Mouse (Mus musculus): ENCODE measurements at regions not wholly inside any gene's neighbourhood (a gene's known extent, or its start where the extent isn't known, plus 50 kb on each side); places are given as distances from the start of the nearest gene placed in this dataset.

GRCm38 (mm10) chr2:133430741-133431438, 121.1 kb upstream of the Bmp2 start:
- H3K4me2 ChIP-seq (replicated peaks), result no peak overlapping the region
- H3K9ac ChIP-seq, result no peak overlapping the region
- H3K9me3 ChIP-seq, result no peaks in the 10 kb centered on the region
- H3K36me3 ChIP-seq, result no peaks in the 10 kb centered on the region
- H3K27ac ChIP-seq, result no peak overlapping the region
- H3K4me3 ChIP-seq, result no peak overlapping the region
- H3K27me3 ChIP-seq, result no peaks in the 10 kb centered on the region
- H3K4me1 ChIP-seq, result no peaks in the 10 kb centered on the region; the same call in 1 of the 2 replicates
- no peak for ATAC-seq (ENCODE audit: low FRiP score, low read depth)
- WGBS, result 52% methylated on average over 4 of the region's 4 CpGs

GRCm38 (mm10) chr2:133432141-133432813, 119.7 kb upstream of the Bmp2 start:
- Histone ChIP-seq H3K27ac (no peak overlapping the region), H3K4me2 (replicated peaks) (no peak overlapping the region), H3K4me3 (no peak overlapping the region), H3K9me3 (no peaks in the 10 kb centered on the region), H3K27me3 (no peaks in the 10 kb centered on the region), H3K9ac (no peak overlapping the region), H3K36me3 (no peaks in the 10 kb centered on the region), H3K4me1 (peaks cover 3% of the 10 kb centered on the region)
- ATAC-seq (ENCODE audit: low FRiP score, low read depth), result no peak
- WGBS, result 81% methylated on average over 10 of the region's 10 CpGs

- Histone ChIP-seq H3K27me3 (no peaks in the 10 kb centered on the region), H3K4me1 (peaks cover 11% of the 10 kb centered on the region), H3K36me3 (no peaks in the 10 kb centered on the region), H3K27ac (peak overlapping the region; percentile 39; the same call in 1 of the 2 replicates), H3K9me3 (no peaks in the 10 kb centered on the region), H3K9ac (peak overlapping the region; percentile 36; the same call in 1 of the 2 replicates), H3K4me3 (peak overlapping the region; percentile 15), H3K4me2 (replicated peaks) (peak overlapping the region; percentile 47)
- 57% methylated on average over 22 of the region's 22 CpGs for WGBS
- peak; percentile 32; the same call in 1 of the 2 replicates for ATAC-seq (ENCODE audit: low FRiP score, low read depth)
Observed at GRCm38 (mm10) chr2:133436913-133437843, 114.8 kb upstream of the Bmp2 start.

GRCm38 (mm10) chr2:133438018-133438417, 113.9 kb upstream of the Bmp2 start:
- peaks cover 11% of the 10 kb centered on the region for H3K4me1 ChIP-seq
- no peak overlapping the region for H3K9ac ChIP-seq
- H3K27me3 ChIP-seq, result no peaks in the 10 kb centered on the region
- peak overlapping the region; percentile 39; the same call in 1 of the 2 replicates for H3K27ac ChIP-seq
- no peaks in the 10 kb centered on the region for H3K36me3 ChIP-seq
- peak overlapping the region; percentile 15; the same call in 1 of the 2 replicates for H3K4me3 ChIP-seq
- peak; percentile 48 for ATAC-seq (ENCODE audit: low FRiP score, low read depth)
- no peaks in the 10 kb centered on the region for H3K9me3 ChIP-seq
- peak overlapping the region; percentile 47 for H3K4me2 ChIP-seq (replicated peaks)
- WGBS, result 31% methylated on average over 4 of the region's 4 CpGs

GRCm38 (mm10) chr2:133443024-133443423, 108.9 kb upstream of the Bmp2 start:
- Histone ChIP-seq H3K27ac (no peak overlapping the region), H3K4me3 (no peak overlapping the region), H3K36me3 (no peaks in the 10 kb centered on the region), H3K9ac (no peak overlapping the region), H3K4me1 (peaks cover under 1% of the 10 kb centered on the region; the same call in 1 of the 2 replicates), H3K4me2 (replicated peaks) (no peak overlapping the region), H3K27me3 (no peaks in the 10 kb centered on the region), H3K9me3 (no peaks in the 10 kb centered on the region)
- ATAC-seq (ENCODE audit: low FRiP score, low read depth), result no peak
- WGBS, result 87% methylated on average over 4 of the region's 4 CpGs

- Histone ChIP-seq H3K4me1 (no peaks in the 10 kb centered on the region), H3K36me3 (no peaks in the 10 kb centered on the region), H3K9ac (no peak overlapping the region), H3K9me3 (no peaks in the 10 kb centered on the region), H3K27me3 (no peaks in the 10 kb centered on the region), H3K4me2 (replicated peaks) (no peak overlapping the region), H3K4me3 (no peak overlapping the region), H3K27ac (no peak overlapping the region)
- WGBS, result 60% methylated on average over 2 of the region's 2 CpGs
- ATAC-seq (ENCODE audit: low FRiP score, low read depth), result no peak
Observed at GRCm38 (mm10) chr2:133443490-133443889, 108.5 kb upstream of the Bmp2 start.

GRCm38 (mm10) chr2:133452947-133453346, 99.0 kb upstream of the Bmp2 start:
- WGBS, result 85% methylated on average over 6 of the region's 6 CpGs
- H3K27ac ChIP-seq, result no peak overlapping the region
- no peak for ATAC-seq (ENCODE audit: low FRiP score, low read depth)
- no peaks in the 10 kb centered on the region for H3K4me1 ChIP-seq
- no peak overlapping the region for H3K4me2 ChIP-seq (replicated peaks)
- no peaks in the 10 kb centered on the region for H3K36me3 ChIP-seq
- no peaks in the 10 kb centered on the region for H3K27me3 ChIP-seq
- H3K4me3 ChIP-seq, result no peak overlapping the region
- H3K9ac ChIP-seq, result no peak overlapping the region
- H3K9me3 ChIP-seq, result no peaks in the 10 kb centered on the region

- no peak overlapping the region for H3K4me3 ChIP-seq
- H3K27ac ChIP-seq, result no peak overlapping the region
- no peaks in the 10 kb centered on the region for H3K4me1 ChIP-seq
- no peaks in the 10 kb centered on the region for H3K9me3 ChIP-seq
- ATAC-seq (ENCODE audit: low FRiP score, low read depth), result no peak
- WGBS, result 70% methylated on average over 7 of the region's 7 CpGs
- no peak overlapping the region for H3K4me2 ChIP-seq (replicated peaks)
- H3K36me3 ChIP-seq, result no peaks in the 10 kb centered on the region
- H3K27me3 ChIP-seq, result no peaks in the 10 kb centered on the region
- no peak overlapping the region for H3K9ac ChIP-seq
Observed at GRCm38 (mm10) chr2:133455484-133456170, 96.3 kb upstream of the Bmp2 start.

GRCm38 (mm10) chr2:133456785-133457184, 95.2 kb upstream of the Bmp2 start:
- ATAC-seq (ENCODE audit: low FRiP score, low read depth), result no peak
- Histone ChIP-seq H3K36me3 (no peaks in the 10 kb centered on the region), H3K27ac (no peak overlapping the region), H3K4me1 (no peaks in the 10 kb centered on the region), H3K9me3 (no peaks in the 10 kb centered on the region), H3K4me2 (replicated peaks) (no peak overlapping the region), H3K4me3 (no peak overlapping the region), H3K9ac (no peak overlapping the region), H3K27me3 (no peaks in the 10 kb centered on the region)
- 80% methylated on average over 2 of the region's 2 CpGs for WGBS

GRCm38 (mm10) chr2:133458735-133459134, 93.2 kb upstream of the Bmp2 start:
- H3K36me3 ChIP-seq, result no peaks in the 10 kb centered on the region
- no peak overlapping the region for H3K9ac ChIP-seq
- ATAC-seq (ENCODE audit: low FRiP score, low read depth), result no peak
- H3K4me3 ChIP-seq, result no peak overlapping the region
- no peaks in the 10 kb centered on the region for H3K27me3 ChIP-seq
- H3K4me2 ChIP-seq (replicated peaks), result no peak overlapping the region
- WGBS, result 57% methylated on average over 2 of the region's 2 CpGs
- no peaks in the 10 kb centered on the region for H3K4me1 ChIP-seq
- no peak overlapping the region for H3K27ac ChIP-seq
- H3K9me3 ChIP-seq, result no peaks in the 10 kb centered on the region

GRCm38 (mm10) chr2:133460814-133461213, 91.1 kb upstream of the Bmp2 start:
- no peak overlapping the region for H3K4me3 ChIP-seq
- H3K4me2 ChIP-seq (replicated peaks), result no peak overlapping the region
- H3K9me3 ChIP-seq, result no peaks in the 10 kb centered on the region
- ATAC-seq (ENCODE audit: low FRiP score, low read depth), result no peak
- no peaks in the 10 kb centered on the region for H3K36me3 ChIP-seq
- WGBS, result 78% methylated on average over 7 of the region's 7 CpGs
- H3K27me3 ChIP-seq, result no peaks in the 10 kb centered on the region
- no peak overlapping the region for H3K9ac ChIP-seq
- H3K4me1 ChIP-seq, result no peaks in the 10 kb centered on the region
- H3K27ac ChIP-seq, result no peak overlapping the region
